Mouse (Mus musculus): Measurements from ENCODE around the gene Mthfsl. TPM values are rescaled to one million over a fixed set of nuclear protein-coding genes. Genes with fewer than 3 reads are reported as not detected.
"Not testable (repeated sequence)": the region's sequence is repeated elsewhere in the genome, so short reads cannot be mapped to it uniquely, and the experiment has no call there.

The Mthfsl gene
- polyA plus RNA-seq (2015; fragmentation: Nextera tagmentation; extraction: Ambion mirVana), result 31.4 and 34.9 TPM in 2 replicates

DNA sequence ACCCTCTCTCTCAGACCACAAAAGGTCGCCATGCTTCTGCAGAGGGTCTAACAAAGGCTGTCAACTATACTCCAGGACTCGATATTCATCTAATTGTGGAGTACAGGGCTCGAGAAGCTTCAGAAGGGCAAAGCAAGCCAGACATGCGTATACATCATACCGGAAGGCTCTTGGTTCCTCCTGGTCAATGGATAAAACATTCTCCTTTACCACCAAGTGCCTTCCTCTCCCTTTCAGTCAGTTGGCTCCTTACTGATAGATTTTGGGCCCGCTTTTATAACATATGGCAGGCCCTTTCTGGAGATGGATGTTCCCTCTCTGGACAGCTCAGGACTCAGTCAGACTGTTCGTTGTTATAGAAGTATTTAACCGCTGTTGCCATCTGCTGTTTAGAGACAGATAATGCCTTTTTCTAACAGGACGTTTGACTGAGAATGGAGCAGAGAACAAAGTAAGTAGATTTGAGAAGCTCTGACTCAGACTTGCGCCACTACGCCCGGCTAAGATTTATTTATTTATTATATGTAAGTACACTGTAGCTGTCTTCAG is at the start of gene Mthfsl:
Gene Mthfsl (minus strand): TSS at position 308 of the 549 bp plus-strand sequence.
- H3K27me3 ChIP-seq, H3K36me3 ChIP-seq, H3K9me3 ChIP-seq, H3K4me1 ChIP-seq: not testable (repeated sequence)
- H3K4me2 ChIP-seq (replicated peaks), result peak within 1 kb of the TSS; percentile 43
- 21% methylated on average over 11 of the region's 12 CpGs for WGBS
- H3K27ac ChIP-seq (replicated peaks), result peak within 1 kb of the TSS; percentile 86
- peak; percentile 73 for ATAC-seq (replicated peaks)
- H3K9ac ChIP-seq (replicated peaks), result peak within 1 kb of the TSS; percentile 37; the same call in 1 of the 2 replicates
- peak within 1 kb of the TSS; percentile 36 for H3K4me3 ChIP-seq

DNA sequence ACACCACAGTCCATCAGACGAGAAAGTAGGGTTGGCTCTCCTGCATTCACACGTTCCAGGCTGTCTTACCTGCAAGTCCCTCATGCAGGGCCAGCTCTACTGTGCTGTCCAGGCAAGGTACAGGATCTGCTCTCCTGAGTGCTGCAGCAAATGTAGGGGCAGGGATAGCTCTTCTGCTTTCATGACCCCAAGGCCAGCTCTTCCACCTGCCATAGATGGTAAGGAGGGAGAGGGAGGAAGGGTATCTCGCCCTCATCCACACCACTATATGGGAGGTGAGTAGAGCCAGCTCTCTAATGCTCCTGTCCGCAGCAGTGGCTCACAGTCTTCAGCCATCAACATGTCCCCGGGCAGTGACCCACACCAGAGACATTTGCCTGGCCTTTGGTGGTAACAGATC is 49.4 kb upstream of the Mthfsl start:
- H3K9ac ChIP-seq (replicated peaks); H3K27ac ChIP-seq (replicated peaks); H3K4me3 ChIP-seq; H3K4me1 ChIP-seq; H3K27me3 ChIP-seq; H3K36me3 ChIP-seq; H3K9me3 ChIP-seq; ATAC-seq (replicated peaks); H3K4me2 ChIP-seq (replicated peaks): not testable (repeated sequence)
- 72% methylated on average over 5 of the region's 5 CpGs for WGBS

DNA sequence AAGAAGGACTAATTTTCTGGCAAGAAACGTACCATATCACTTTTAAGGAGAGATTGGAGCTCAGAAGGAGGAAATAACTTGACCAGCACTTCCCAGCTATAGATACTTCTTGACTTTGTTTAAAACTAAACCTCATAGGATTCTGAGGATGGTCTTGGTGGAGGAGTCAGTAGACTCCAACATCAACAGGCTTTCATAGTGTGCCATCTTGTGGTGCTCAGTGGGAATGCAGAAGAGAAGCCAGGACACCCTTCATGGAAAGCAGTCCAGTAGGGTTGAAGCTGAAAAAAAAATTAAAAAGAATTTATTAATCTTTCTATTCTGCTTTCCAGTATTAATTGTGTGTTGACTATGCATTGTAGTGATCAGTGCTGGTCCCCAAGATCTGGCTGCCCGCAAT is 26.6 kb upstream of the Mthfsl start:
- H3K4me1 ChIP-seq; H3K4me2 ChIP-seq (replicated peaks); ATAC-seq (replicated peaks); H3K9me3 ChIP-seq; H3K9ac ChIP-seq (replicated peaks); H3K27me3 ChIP-seq; H3K36me3 ChIP-seq; H3K4me3 ChIP-seq; H3K27ac ChIP-seq (replicated peaks): not testable (repeated sequence)
- WGBS, result no CpG with 5 or more reads among the region's 2 CpGs

- H3K9ac ChIP-seq (replicated peaks); H3K4me3 ChIP-seq; H3K36me3 ChIP-seq; H3K9me3 ChIP-seq; H3K4me2 ChIP-seq (replicated peaks); H3K27me3 ChIP-seq; ATAC-seq (replicated peaks); H3K27ac ChIP-seq (replicated peaks); H3K4me1 ChIP-seq: not testable (repeated sequence)
- WGBS, result 85% methylated on average over 1 of the region's 2 CpGs
Measured at GRCm38 (mm10) chr9:88746046-88746445, 25.9 kb upstream of the Mthfsl start.

DNA sequence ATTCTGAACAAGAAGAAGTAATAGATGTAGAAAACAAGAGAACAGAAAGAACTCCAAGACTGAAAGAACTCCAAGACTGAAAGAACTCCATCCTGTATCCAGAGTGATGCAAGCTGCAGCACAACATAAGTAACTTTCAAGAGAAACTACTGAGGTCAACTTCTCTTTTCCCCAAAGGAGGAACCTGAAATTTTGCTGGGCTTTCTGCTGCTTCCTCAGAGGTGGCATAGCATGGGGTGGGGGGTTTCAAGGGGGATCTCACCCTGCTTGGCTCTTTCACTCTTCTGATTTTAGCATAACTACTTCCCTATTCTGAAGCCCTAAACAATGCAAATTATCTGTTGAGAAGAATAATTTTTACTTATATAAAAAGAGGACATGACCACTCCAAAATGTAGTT is 15.2 kb upstream of the Mthfsl start:
- ATAC-seq (replicated peaks); H3K4me3 ChIP-seq; H3K27me3 ChIP-seq; H3K9ac ChIP-seq (replicated peaks); H3K9me3 ChIP-seq; H3K36me3 ChIP-seq; H3K27ac ChIP-seq (replicated peaks); H3K4me1 ChIP-seq; H3K4me2 ChIP-seq (replicated peaks): not testable (repeated sequence)

GRCm38 (mm10) chr9:88733182-88733581 is 13.1 kb upstream of the Mthfsl start:
- H3K4me3 ChIP-seq; H3K27ac ChIP-seq (replicated peaks); ATAC-seq (replicated peaks); H3K4me2 ChIP-seq (replicated peaks); H3K27me3 ChIP-seq; H3K4me1 ChIP-seq; H3K9me3 ChIP-seq; H3K9ac ChIP-seq (replicated peaks); H3K36me3 ChIP-seq: not testable (repeated sequence)
- 87% methylated on average over 1 of the region's 1 CpGs for WGBS

GRCm38 (mm10) chr9:88732334-88732733 is 12.2 kb upstream of the Mthfsl start:
- WGBS, result 91% methylated on average over 3 of the region's 3 CpGs
- H3K4me1 ChIP-seq; H3K9ac ChIP-seq (replicated peaks); H3K36me3 ChIP-seq; ATAC-seq (replicated peaks); H3K9me3 ChIP-seq; H3K27me3 ChIP-seq; H3K27ac ChIP-seq (replicated peaks); H3K4me2 ChIP-seq (replicated peaks); H3K4me3 ChIP-seq: not testable (repeated sequence)

- not testable (repeated sequence) for H3K36me3 ChIP-seq; H3K27me3 ChIP-seq; H3K4me1 ChIP-seq; H3K9me3 ChIP-seq; H3K9ac ChIP-seq (replicated peaks); H3K27ac ChIP-seq (replicated peaks); H3K4me2 ChIP-seq (replicated peaks); ATAC-seq (replicated peaks); H3K4me3 ChIP-seq
- WGBS, result 90% methylated on average over 5 of the region's 5 CpGs
Measured at GRCm38 (mm10) chr9:88731728-88732127, 11.6 kb upstream of the Mthfsl start, which contains the start of gene Bcl2a1d. Bcl2a1d (minus strand) TSS chr9:88731914.

DNA sequence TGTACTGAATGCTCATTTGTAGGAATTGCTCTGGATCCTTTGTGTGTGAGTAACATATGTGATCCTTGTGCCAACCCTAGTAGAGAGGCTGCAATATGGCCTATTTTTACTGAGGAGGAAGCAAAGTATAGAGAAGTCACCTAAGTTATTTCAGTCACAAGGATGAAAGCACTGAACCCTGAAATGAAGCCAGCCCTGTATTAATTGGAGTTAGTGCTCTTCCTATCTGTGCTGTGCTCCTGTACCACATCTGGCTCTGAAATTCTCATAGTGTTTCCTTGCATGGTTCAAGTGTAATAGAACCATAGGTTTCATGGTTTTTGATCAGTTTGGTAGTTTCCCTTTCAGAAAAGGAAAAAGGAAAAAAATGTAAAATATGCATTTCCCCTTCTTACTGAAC is 8.2 kb upstream of the Mthfsl start:
- H3K27me3 ChIP-seq; ATAC-seq (replicated peaks); H3K4me2 ChIP-seq (replicated peaks); H3K4me1 ChIP-seq; H3K4me3 ChIP-seq; H3K36me3 ChIP-seq; H3K9me3 ChIP-seq; H3K9ac ChIP-seq (replicated peaks); H3K27ac ChIP-seq (replicated peaks): not testable (repeated sequence)

DNA sequence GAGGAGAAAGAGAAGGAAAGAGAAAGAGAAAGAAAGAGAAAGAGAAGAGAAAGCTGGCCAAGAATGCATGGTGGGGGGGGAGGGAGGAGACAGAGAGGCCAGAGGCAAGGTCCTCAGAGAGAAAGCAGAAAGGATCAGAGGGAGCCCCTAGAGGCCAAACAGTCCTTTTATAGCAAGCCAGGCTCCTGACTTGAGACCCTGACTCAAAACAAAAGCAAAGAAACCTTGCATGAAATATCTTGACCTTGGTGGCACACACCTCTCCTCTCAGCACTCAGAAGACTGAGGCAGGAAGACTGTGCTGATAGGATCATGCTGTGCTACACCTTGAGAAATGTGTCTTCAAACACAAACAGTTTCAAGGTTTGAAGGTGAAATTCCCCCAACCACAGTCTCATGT is 1.5 kb upstream of the Mthfsl start:
- H3K27me3 ChIP-seq; H3K9ac ChIP-seq (replicated peaks); H3K9me3 ChIP-seq; H3K27ac ChIP-seq (replicated peaks); H3K4me1 ChIP-seq; ATAC-seq (replicated peaks); H3K4me2 ChIP-seq (replicated peaks); H3K36me3 ChIP-seq; H3K4me3 ChIP-seq: not testable (repeated sequence)

DNA sequence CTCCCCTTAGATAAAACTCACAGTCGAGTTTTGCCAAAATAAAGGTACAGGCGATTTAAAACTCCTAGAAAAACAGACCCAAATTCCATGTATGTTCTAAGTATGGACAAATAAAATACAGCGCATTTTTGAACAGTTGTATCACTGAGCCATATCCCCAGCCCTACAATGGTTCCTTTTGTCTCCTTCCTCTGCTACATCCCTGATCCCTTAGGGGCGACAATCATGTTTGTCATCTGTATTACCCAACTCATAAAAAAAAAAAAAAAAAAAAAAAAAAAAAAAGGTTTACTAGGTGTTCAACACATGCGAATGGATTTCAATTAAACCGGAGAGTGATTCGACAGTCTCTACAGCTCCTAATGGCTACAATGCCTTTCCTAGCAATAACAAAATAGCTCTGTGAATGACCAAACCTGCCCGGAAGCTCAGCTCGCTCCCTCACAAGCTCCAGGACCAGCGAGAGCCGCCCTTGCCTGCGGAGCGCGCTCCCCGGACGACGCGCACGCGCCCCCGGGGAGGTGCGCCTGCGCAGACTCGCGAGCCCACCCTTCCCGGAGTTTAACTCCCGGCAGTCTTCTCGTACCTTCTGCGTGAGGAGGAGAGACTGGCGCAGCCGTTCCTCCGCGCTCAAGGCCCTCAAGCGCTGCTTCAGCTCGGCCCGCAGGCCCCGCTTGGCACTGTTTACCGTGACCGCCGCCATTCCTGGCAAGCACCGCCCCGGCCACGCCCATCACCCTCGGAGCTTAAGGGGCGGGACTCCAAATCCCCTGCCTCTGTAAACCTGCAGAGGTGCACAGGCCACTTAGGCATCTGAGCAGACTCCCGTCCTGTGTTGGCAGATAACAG is 799 bp downstream of the Mthfsl start:
- peak overlapping the region; percentile 80 for H3K27ac ChIP-seq (replicated peaks)
- H3K4me1 ChIP-seq, H3K27me3 ChIP-seq, H3K9me3 ChIP-seq, H3K36me3 ChIP-seq: not testable (repeated sequence)
- 8% methylated on average over 17 of the region's 46 CpGs for WGBS
- peak; percentile 95 for ATAC-seq (replicated peaks)
- H3K4me3 ChIP-seq, result peak overlapping the region; percentile 36
- H3K9ac ChIP-seq (replicated peaks), result peak overlapping the region; percentile 37; the same call in 1 of the 2 replicates
- peak overlapping the region; percentile 38 for H3K4me2 ChIP-seq (replicated peaks)

DNA sequence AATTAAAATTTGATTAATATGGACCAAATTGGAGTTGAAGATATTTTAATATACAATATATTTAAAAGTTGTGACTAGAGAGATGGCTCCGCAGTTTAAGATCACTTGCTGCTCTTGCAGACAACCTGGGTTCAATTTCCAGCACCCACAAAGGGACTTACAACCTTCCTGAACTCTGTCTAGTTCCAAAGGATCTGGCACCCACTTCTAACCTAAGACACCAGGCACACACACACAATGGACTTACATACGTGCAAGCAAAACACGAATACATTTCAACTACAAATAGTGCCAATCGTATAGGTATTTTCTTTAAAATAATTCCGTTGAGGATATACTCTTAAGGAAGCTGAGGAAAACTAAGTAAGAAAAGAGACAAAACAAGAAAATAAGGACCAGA is 1.5 kb downstream of the Mthfsl start:
- not testable (repeated sequence) for H3K36me3 ChIP-seq; H3K9ac ChIP-seq (replicated peaks); H3K4me1 ChIP-seq; ATAC-seq (replicated peaks); H3K9me3 ChIP-seq; H3K27ac ChIP-seq (replicated peaks); H3K27me3 ChIP-seq
- H3K4me3 ChIP-seq, result peak overlapping the region; percentile 36; the same call in 1 of the 2 replicates
- WGBS, result 81% methylated on average over 5 of the region's 5 CpGs
- H3K4me2 ChIP-seq (replicated peaks), result peak overlapping the region; percentile 38

- WGBS, result 23% methylated on average over 2 of the region's 2 CpGs
- not testable (repeated sequence) for H3K4me2 ChIP-seq (replicated peaks); H3K27ac ChIP-seq (replicated peaks); H3K36me3 ChIP-seq; H3K27me3 ChIP-seq; H3K9ac ChIP-seq (replicated peaks); H3K4me1 ChIP-seq; H3K9me3 ChIP-seq; ATAC-seq (replicated peaks); H3K4me3 ChIP-seq
Measured at GRCm38 (mm10) chr9:88718140-88718539, 2.0 kb downstream of the Mthfsl start.

Measured in forebrain, embryonic 15.5 days (tissue).